Mouse (Mus musculus): ENCODE data around the gene Olfr1012.
"Not testable (repeated sequence)": the region's sequence is repeated elsewhere in the genome, so short reads cannot be mapped to it uniquely, and the experiment has no call there.

The Olfr1012 gene

GRCm38 (mm10) chr2:85762666-85763065 is at the start of gene Olfr1012:
Gene Olfr1012, minus strand, starts transcription at chr2:85762766.
- no peak for DNase-seq

DNA sequence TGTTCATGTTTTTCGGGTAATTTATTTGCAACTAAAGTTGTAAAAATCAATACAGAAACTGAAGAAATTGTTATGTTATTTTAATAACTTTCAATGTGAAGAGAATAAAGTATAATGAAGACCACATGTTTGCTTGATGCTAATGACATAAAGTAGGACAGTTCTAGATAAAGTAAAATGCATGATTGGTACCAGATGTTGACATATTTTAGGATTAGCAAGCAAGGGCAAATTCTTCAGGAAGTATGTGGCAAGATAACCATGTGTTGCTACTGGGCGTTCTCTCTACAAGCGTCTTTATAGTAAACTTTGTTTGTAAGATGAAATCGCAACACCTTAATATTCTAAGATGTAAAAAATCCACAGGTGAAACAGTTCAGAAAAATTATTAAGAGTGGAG is 41.9 kb upstream of the Olfr1012 start:
- no peak for DNase-seq

- DNase-seq, result no peak
Observed at GRCm38 (mm10) chr2:85802444-85802843, 39.9 kb upstream of the Olfr1012 start, which contains the start of gene Olfr1016. Gene Olfr1016, minus strand, starts transcription at chr2:85802544.

GRCm38 (mm10) chr2:85792331-85792730 is 29.8 kb upstream of the Olfr1012 start:
- no peak for DNase-seq

DNA sequence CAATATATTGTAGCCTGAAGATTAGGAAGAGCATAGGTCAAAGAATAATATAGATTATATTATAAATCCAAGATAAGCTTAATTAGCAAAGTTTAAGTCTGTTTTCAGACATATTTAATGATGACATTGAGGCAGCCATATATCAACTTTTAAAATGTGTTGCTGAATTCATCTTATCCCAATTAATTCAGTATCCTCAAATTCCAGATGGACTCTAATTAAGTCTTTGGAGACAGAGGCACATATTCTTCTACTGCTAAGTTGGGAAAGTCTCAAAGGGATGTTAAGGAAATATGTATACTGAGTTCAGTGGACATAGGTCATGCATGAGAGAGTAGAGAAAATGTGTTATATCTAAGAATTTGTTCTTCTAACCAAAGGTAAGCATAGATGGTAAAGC is 19.2 kb upstream of the Olfr1012 start, which contains the start of gene Olfr1015:
Olfr1015 (plus strand) TSS at position 301 of the 400 bp plus-strand sequence.
- no peak for DNase-seq

GRCm38 (mm10) chr2:85772413-85772812 is 9.8 kb upstream of the Olfr1012 start, which contains the start of gene Olfr1014:
Gene Olfr1014, plus strand, starts transcription at chr2:85772713.
- no peak for DNase-seq

GRCm38 (mm10) chr2:85766798-85767197 is 4.2 kb upstream of the Olfr1012 start, which contains the start of gene Olfr1013:
Gene Olfr1013, plus strand, starts transcription at chr2:85767098.
- DNase-seq, result no peak

DNA sequence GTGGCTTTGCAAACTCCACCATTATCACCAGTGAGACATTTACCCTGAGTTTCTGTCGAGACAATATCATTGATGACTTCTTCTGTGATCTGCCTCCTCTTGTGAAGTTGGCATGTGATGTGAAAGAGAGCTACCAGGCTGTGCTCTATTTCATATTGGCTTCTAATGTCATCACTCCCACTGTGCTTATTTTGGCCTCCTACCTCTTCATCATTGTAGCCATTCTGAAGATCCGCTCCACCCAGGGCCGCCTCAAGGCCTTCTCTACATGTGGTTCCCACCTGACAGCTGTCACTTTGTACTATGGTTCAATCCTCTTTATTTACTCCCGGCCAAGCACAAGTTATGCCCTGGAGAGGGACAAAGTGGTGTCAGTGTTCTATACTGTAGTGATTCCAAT is 8.7 kb downstream of the Olfr1012 start:
- DNase-seq, result no peak

DNA sequence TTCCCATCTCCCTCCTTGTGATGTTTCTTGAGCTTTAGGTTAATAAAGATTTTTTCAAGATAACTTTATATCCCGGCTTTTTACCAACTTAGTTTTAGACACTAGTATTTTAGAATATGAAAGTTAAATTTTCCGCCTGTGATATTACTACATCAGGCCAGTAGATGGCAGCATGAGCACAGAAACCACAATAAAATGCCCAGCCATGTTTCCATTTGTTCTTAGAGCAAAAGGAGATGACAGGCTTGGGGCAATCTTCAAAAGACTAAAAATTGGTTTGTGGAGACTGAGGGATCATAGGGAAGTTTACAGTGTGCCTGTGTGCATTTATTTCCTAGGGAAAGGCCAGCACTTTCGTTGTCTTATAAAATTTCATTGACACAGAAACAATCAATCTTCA is 36.8 kb downstream of the Olfr1012 start:
- no peak for DNase-seq

- DNase-seq, result no peak
Observed at GRCm38 (mm10) chr2:85715119-85715518, 47.4 kb downstream of the Olfr1012 start, which contains the start of gene Olfr1009. Gene Olfr1009, plus strand, starts transcription at chr2:85715419.

GRCm38 (mm10) chr2:85711159-85711558 is 51.4 kb downstream of the Olfr1012 start:
- no peak for DNase-seq

GRCm38 (mm10) chr2:85710680-85711079 is 51.9 kb downstream of the Olfr1012 start:
- not testable (repeated sequence) for DNase-seq

All from thymus, adult 18-20 months (tissue).